In genomic region chr2:91636229-91636628, GRCm38 (mm10) we compare ENCODE assay signal across 21 mouse cellular contexts. TPM values are rescaled to one million over a fixed set of nuclear protein-coding genes. Genes with fewer than 3 reads are reported as not detected.
DNase-seq lines count a peak whose midpoint lies in the region; ATAC-seq and TF ChIP-seq lines count a peak whose summit lies in the region.
"Had no signal": no experiment of that assay in that cellular context is flagged by ENCODE, and none has a peak within 500 bp of the region (broad histone marks: within the 10 kb centered on the region; RNA-seq: fewer than 3 reads in every experiment).

F2 (minus strand) TSS chr2:91636414.

- no peaks in the 10 kb centered on the region for H3K9me3 ChIP-seq in erythroblast, embryonic 14.5 days (ENCODE audit: control insufficient read depth, low read length)
- no peaks in the 10 kb centered on the region for H3K9me3 ChIP-seq in E14TG2a.4 (ENCODE audit: low read length)
- no peaks in the 10 kb centered on the region for H3K9me3 ChIP-seq in intestine, postnatal 0 days (ENCODE audit: control insufficient read depth)
- no peaks in the 10 kb centered on the region for H3K9me3 ChIP-seq in liver, postnatal 0 days (ENCODE audit: low read length)
- H3K9me3 ChIP-seq: embryonic facial prominence, embryonic 13.5 days; hindbrain, embryonic 15.5 days; limb, embryonic 10.5 days; neural tube, embryonic 12.5 days had no signal

- no peak within 1 kb of the TSS for H3K4me2 ChIP-seq in intestine, postnatal 0 days (replicated peaks; ENCODE audit: low read depth)
- H3K4me2 ChIP-seq in liver, postnatal 0 days (ENCODE audit: low read depth, low read length) = peak within 1 kb of the TSS; percentile 64
- H3K4me2 ChIP-seq: embryonic facial prominence, embryonic 13.5 days; hindbrain, embryonic 15.5 days; neural tube, embryonic 12.5 days had no signal

- peaks cover 45% of the 10 kb centered on the region for H3K4me1 ChIP-seq in erythroblast, embryonic 14.5 days (ENCODE audit: control insufficient read depth)
- H3K4me1 ChIP-seq in E14TG2a.4 (replicated peaks; ENCODE audit: low read depth, low read length) = peaks cover 59% of the 10 kb centered on the region
- no peaks in the 10 kb centered on the region for H3K4me1 ChIP-seq in intestine, postnatal 0 days (replicated peaks; ENCODE audit: control insufficient read depth, insufficient read depth, low read length)
- peaks cover 24% of the 10 kb centered on the region for H3K4me1 ChIP-seq in liver, postnatal 0 days (ENCODE audit: insufficient read depth)
- H3K4me1 ChIP-seq: embryonic facial prominence, embryonic 13.5 days; hindbrain, embryonic 15.5 days; limb, embryonic 10.5 days; neural tube, embryonic 12.5 days had no signal

- peak; percentile 66 for DNase-seq in liver, postnatal 0 days
- DNase-seq in gastrocnemius, adult 2 months = no peak
- no peak for DNase-seq in layer of hippocampus, postnatal 36 days
- DNase-seq: adrenal gland, adult 8-10 months; kidney, adult 8-10 months; kidney, postnatal 4 days; right cerebral cortex, postnatal 14 days had no signal

- no peak for TF ChIP-seq CTCF in E14TG2a.4 (conservative IDR thresholded peaks at IDR 0.05; ENCODE audit: low read length)
- TF ChIP-seq CTCF in intestine, postnatal 0 days (IDR thresholded peaks at IDR 0.05; ENCODE audit: low read depth) = no peak
- no peak for TF ChIP-seq CTCF in liver, postnatal 0 days (IDR thresholded peaks at IDR 0.05; ENCODE audit: low read depth)
- TF ChIP-seq CTCF in gastrocnemius, adult 2 months (IDR thresholded peaks at IDR 0.05) = no peak

- no peak for TF ChIP-seq EP300 in liver, postnatal 0 days (IDR thresholded peaks at IDR 0.05; ENCODE audit: low read depth)

- peaks cover 2% of the 10 kb centered on the region; the same call in 1 of the 2 replicates for H3K36me3 ChIP-seq in erythroblast, embryonic 14.5 days (ENCODE audit: control insufficient read depth)
- no peaks in the 10 kb centered on the region for H3K36me3 ChIP-seq in E14TG2a.4 (ENCODE audit: insufficient read depth, low read length)
- no peaks in the 10 kb centered on the region for H3K36me3 ChIP-seq in intestine, postnatal 0 days (ENCODE audit: control insufficient read depth, insufficient read depth)
- 0 out of 2 replicates have a peak, but pooled peaks cover 2% of the 10 kb centered on the region for H3K36me3 ChIP-seq in liver, postnatal 0 days (replicated peaks; ENCODE audit: insufficient read depth, low read length)
- H3K36me3 ChIP-seq: embryonic facial prominence, embryonic 13.5 days; hindbrain, embryonic 15.5 days; limb, embryonic 10.5 days; neural tube, embryonic 12.5 days had no signal

- no peaks in the 10 kb centered on the region for H3K27me3 ChIP-seq in erythroblast, embryonic 14.5 days (ENCODE audit: control insufficient read depth)
- H3K27me3 ChIP-seq in E14TG2a.4 (ENCODE audit: insufficient read depth, low read length) = no peaks in the 10 kb centered on the region
- H3K27me3 ChIP-seq in intestine, postnatal 0 days (replicated peaks; ENCODE audit: control insufficient read depth, insufficient read depth, low read length) = no peaks in the 10 kb centered on the region
- H3K27me3 ChIP-seq in liver, postnatal 0 days (ENCODE audit: insufficient read depth, low read length) = no peaks in the 10 kb centered on the region
- H3K27me3 ChIP-seq: embryonic facial prominence, embryonic 13.5 days; hindbrain, embryonic 15.5 days; neural tube, embryonic 12.5 days had no signal

- H3K4me3 ChIP-seq in erythroblast, embryonic 14.5 days (replicated peaks) = peak within 1 kb of the TSS; percentile 45
- peak within 1 kb of the TSS; percentile 74 for H3K4me3 ChIP-seq in E14TG2a.4 (replicated peaks; ENCODE audit: low read length)
- H3K4me3 ChIP-seq in intestine, postnatal 0 days (ENCODE audit: low read depth, low read length) = no peak within 1 kb of the TSS
- peak within 1 kb of the TSS; percentile 50 for H3K4me3 ChIP-seq in liver, postnatal 0 days (ENCODE audit: low read depth, low read length)
- no peak within 1 kb of the TSS for H3K4me3 ChIP-seq in gastrocnemius, adult 2 months
- H3K4me3 ChIP-seq: embryonic facial prominence, embryonic 13.5 days; hindbrain, embryonic 15.5 days; limb, embryonic 10.5 days; neural tube, embryonic 12.5 days had no signal

- H3K9ac ChIP-seq in intestine, postnatal 0 days (ENCODE audit: low read depth, low read length) = no peak within 1 kb of the TSS
- H3K9ac ChIP-seq in liver, postnatal 0 days (replicated peaks) = peak within 1 kb of the TSS; percentile 75
- H3K9ac ChIP-seq: embryonic facial prominence, embryonic 13.5 days; hindbrain, embryonic 15.5 days; neural tube, embryonic 12.5 days had no signal

- peak within 1 kb of the TSS; percentile 35; the same call in 1 of the 2 replicates for H3K27ac ChIP-seq in intestine, postnatal 0 days (ENCODE audit: low read depth, low read length)
- H3K27ac ChIP-seq in liver, postnatal 0 days (ENCODE audit: low read depth) = peak within 1 kb of the TSS; percentile 95
- no peak within 1 kb of the TSS for H3K27ac ChIP-seq in gastrocnemius, adult 2 months
- H3K27ac ChIP-seq: embryonic facial prominence, embryonic 13.5 days; hindbrain, embryonic 15.5 days; limb, embryonic 10.5 days; neural tube, embryonic 12.5 days had no signal

- ATAC-seq in erythroblast, adult 5-6 weeks (replicated peaks; ENCODE audit: low FRiP score, poor library complexity, severe bottlenecking) = no peak
- no peak for ATAC-seq in intestine, postnatal 0 days
- peak; percentile 80 for ATAC-seq in liver, postnatal 0 days
- ATAC-seq in erythroid progenitor cell, adult 5-6 weeks (replicated peaks; ENCODE audit: low FRiP score, poor library complexity, severe bottlenecking) = no peak
- ATAC-seq: forebrain, embryonic 14.5 days had no signal

- intact Hi-C loops in gastrocnemius, adult 2 months (cut with DNase I) = no loop called here

- 69% methylated on average over 8 of the region's 8 CpGs for WGBS in intestine, postnatal 0 days
- 64% methylated on average over 8 of the region's 8 CpGs for WGBS in liver, postnatal 0 days (ENCODE audit: insufficient replicate concordance)

RNA-seq across cellular contexts. Expression of gene F2, which starts in this region (rescaled TPM):
- polyA plus RNA-seq in erythroblast, embryonic 14.5 days (2012) = 0.05 and 0.09 TPM in 2 replicates
- total RNA-seq in erythroblast, adult 5-6 weeks (2015; ENCODE audit: low replicate concordance) = not detected in 2 replicates
- total RNA-seq in erythroblast, adult 5-6 weeks (2017; ENCODE audit: low replicate concordance) = not detected in 2 replicates
- polyA plus RNA-seq in intestine, postnatal 0 days (2015; fragmentation: Nextera tagmentation; extraction: Ambion mirVana) = 3.0 and 3.7 TPM in 2 replicates
- 1,300 and 1,356 TPM in 2 replicates for polyA plus RNA-seq in liver, postnatal 0 days (2015; fragmentation: Nextera tagmentation; extraction: Ambion mirVana)
- under 1 TPM; 0.11 to 0.13 TPM for total RNA-seq in gastrocnemius, adult 2 months (2021)
- total RNA-seq in layer of hippocampus, postnatal 36 days (2021) = under 1 TPM in 1 of 2 experiments, not detected in 1; 0.18 TPM
- total RNA-seq in erythroid progenitor cell, adult 5-6 weeks (2015; ENCODE audit: low replicate concordance) = not detected in 2 replicates
- 0.26 TPM in 1 of 2 replicates, not detected in the other for total RNA-seq in erythroid progenitor cell, adult 5-6 weeks (2017; ENCODE audit: low replicate concordance)
- total RNA-seq: heart, postnatal 25 days; layer of hippocampus, postnatal 25 days; megakaryocyte progenitor cell, adult 5-6 weeks; midbrain, postnatal 0 days had no signal
- polyA plus RNA-seq: limb, embryonic 10.5 days had no signal

Comparison
In these comparisons a context has a peak if more than half of its experiments do, and no peak if none do; other contexts are left out.
1. RNA of gene F2 (polyA plus RNA-seq): 1,300 to 1,356 TPM in liver, postnatal 0 days; 3.0 to 3.7 TPM in intestine, postnatal 0 days and 0.05 to 0.09 TPM in erythroblast, embryonic 14.5 days; every median in the first group is over 100 times any median in the second.
2. H3K4me3 ChIP-seq: peak in erythroblast, embryonic 14.5 days (single experiment), E14TG2a.4 (single experiment) and liver, postnatal 0 days (single experiment); none in intestine, postnatal 0 days (single experiment) and gastrocnemius, adult 2 months (single experiment).